Mouse (Mus musculus): ENCODE measurements around the gene Zfand5. TPM values are rescaled to one million over a fixed set of nuclear protein-coding genes. Genes with fewer than 3 reads are reported as not detected.
A peak's percentile ranks its signal among the peaks of the same experiment; 100 is the strongest.
"Not testable (repeated sequence)": the region's sequence is repeated elsewhere in the genome, so short reads cannot be mapped to it uniquely, and the experiment has no call there.

Gene Zfand5
- polyA plus RNA-seq (2014; fragmentation: Nextera tagmentation; extraction: Ambion mirVana): 130 and 133 TPM in 2 replicates

DNA sequence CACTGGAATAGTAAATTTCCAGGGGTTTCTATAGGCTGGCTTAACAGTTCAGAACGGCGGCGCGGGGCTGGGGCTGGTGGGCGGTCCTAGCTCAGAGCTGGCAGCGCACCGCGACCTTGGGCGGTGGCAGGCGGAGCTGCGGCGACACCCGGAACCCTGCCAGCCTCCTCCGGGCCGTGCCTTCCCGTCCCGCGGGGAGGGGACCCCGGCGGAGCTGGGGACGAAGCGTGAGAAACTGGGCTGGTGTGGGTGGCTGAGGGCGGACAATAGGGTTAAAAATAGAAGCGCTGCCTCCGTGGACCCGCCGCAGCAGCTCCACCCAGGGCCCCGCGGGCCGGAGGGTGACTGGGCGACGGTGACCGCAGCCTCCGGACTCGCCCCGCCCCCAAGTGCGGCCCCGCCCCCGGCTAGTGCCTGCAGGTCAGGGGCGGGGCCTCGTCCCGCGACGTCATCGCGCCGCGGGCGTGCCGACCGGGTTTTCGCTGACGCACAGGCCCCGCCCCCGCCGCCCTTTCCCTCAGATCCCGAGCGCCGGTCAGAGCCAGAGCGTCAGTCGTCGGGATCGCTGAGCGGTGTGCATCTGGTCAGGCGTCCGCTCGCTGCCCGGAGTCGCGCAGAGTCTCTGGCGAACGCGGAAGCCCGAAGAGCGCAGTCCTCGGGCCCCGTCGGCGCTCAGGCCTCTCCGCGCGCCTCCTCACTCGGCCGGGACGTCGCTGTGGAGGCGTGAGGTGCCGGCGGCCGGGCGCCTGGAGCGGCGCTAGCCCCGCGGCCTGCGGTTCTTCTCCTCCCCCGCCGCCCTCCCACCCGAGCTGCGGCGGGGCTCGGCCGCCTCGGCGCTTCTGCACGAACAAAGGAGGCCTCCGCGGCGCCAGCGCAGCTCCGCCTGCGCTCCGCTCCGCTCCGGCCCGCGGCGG, at the start of gene Zfand5:
TSS of gene Zfand5 (plus strand) at position 538 of the 914 bp plus-strand sequence.
- DNase-seq (ENCODE audit: low spot score) (peak; percentile 97), ATAC-seq (ENCODE audit: low read depth) (peak; percentile 94)
- Histone ChIP-seq H3K4me3 (ENCODE audit: low read depth, low read length) (peak within 1 kb of the TSS; percentile 96), H3K27ac (replicated peaks; ENCODE audit: low read depth, low read length) (peak within 1 kb of the TSS; percentile 100), H3K36me3 (ENCODE audit: control insufficient read depth, insufficient read depth, low read length) (peaks cover 8% of the 10 kb centered on the region), H3K4me1 (ENCODE audit: control insufficient read depth, insufficient read depth, low read length) (peaks cover 8% of the 10 kb centered on the region; the same call in 1 of the 2 replicates), H3K4me2 (ENCODE audit: low read depth, low read length) (peak within 1 kb of the TSS; percentile 67), H3K9ac (ENCODE audit: low read depth, low read length) (peak within 1 kb of the TSS; percentile 100), H3K9me3 (ENCODE audit: control insufficient read depth, low read length) (no peaks in the 10 kb centered on the region), H3K27me3 (replicated peaks; ENCODE audit: control insufficient read depth, insufficient read depth, low read length) (no peaks in the 10 kb centered on the region)
- WGBS: under 1% methylated on average over 41 of the region's 118 CpGs

DNA sequence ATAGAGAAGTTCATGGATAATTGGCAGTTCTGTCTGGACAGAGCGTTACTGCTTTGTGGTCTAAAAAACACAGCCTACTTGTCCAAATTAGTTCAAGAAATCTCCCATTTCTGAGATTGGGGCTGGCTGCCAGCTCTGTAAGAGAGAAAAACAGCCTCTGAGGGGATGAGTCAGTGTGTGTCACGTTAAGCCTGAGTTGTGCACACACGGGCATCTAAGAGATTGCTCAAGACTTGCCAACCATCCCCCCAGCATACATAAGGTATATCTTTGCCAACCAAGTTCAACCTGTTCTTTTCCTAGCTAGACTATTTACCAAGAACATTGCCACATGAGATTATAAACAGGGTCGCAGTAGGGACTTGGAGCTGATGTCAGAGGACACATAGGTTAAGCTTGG, 44.9 kb upstream of the Zfand5 start:
- 46% methylated on average over 4 of the region's 4 CpGs for WGBS
- Histone ChIP-seq H3K36me3 (ENCODE audit: control insufficient read depth, insufficient read depth, low read length) (no peaks in the 10 kb centered on the region), H3K27ac (replicated peaks; ENCODE audit: low read depth, low read length) (no peak overlapping the region)

GRCm38 (mm10) chr19:21227754-21228153, 44.3 kb upstream of the Zfand5 start:
- Histone ChIP-seq H3K4me3 (ENCODE audit: low read depth, low read length) (no peak overlapping the region), H3K36me3 (ENCODE audit: control insufficient read depth, insufficient read depth, low read length) (no peaks in the 10 kb centered on the region), H3K27ac (replicated peaks; ENCODE audit: low read depth, low read length) (no peak overlapping the region), H3K4me1 (ENCODE audit: control insufficient read depth, insufficient read depth, low read length) (no peaks in the 10 kb centered on the region; the same call in 1 of the 2 replicates), H3K27me3 (replicated peaks; ENCODE audit: control insufficient read depth, insufficient read depth, low read length) (no peaks in the 10 kb centered on the region), H3K9ac (ENCODE audit: low read depth, low read length) (no peak overlapping the region), H3K4me2 (ENCODE audit: low read depth, low read length) (no peak overlapping the region), H3K9me3 (ENCODE audit: control insufficient read depth, low read length) (no peaks in the 10 kb centered on the region)
- DNase-seq (ENCODE audit: low spot score) (no peak), ATAC-seq (ENCODE audit: low read depth) (no peak)
- 25% methylated on average over 2 of the region's 2 CpGs for WGBS

More for the DNA sequence above, 44.9 kb upstream of the Zfand5 start:
- no peaks in the 10 kb centered on the region for H3K9me3 ChIP-seq (ENCODE audit: control insufficient read depth, low read length)
- H3K27me3 ChIP-seq (replicated peaks; ENCODE audit: control insufficient read depth, insufficient read depth, low read length): no peaks in the 10 kb centered on the region
- no peak overlapping the region for H3K4me3 ChIP-seq (ENCODE audit: low read depth, low read length)
- H3K4me1 ChIP-seq (ENCODE audit: control insufficient read depth, insufficient read depth, low read length): no peaks in the 10 kb centered on the region; the same call in 1 of the 2 replicates
- ATAC-seq (ENCODE audit: low read depth): no peak
- H3K4me2 ChIP-seq (ENCODE audit: low read depth, low read length): no peak overlapping the region
- no peak overlapping the region for H3K9ac ChIP-seq (ENCODE audit: low read depth, low read length)
- DNase-seq (ENCODE audit: low spot score): peak; percentile 69

DNA sequence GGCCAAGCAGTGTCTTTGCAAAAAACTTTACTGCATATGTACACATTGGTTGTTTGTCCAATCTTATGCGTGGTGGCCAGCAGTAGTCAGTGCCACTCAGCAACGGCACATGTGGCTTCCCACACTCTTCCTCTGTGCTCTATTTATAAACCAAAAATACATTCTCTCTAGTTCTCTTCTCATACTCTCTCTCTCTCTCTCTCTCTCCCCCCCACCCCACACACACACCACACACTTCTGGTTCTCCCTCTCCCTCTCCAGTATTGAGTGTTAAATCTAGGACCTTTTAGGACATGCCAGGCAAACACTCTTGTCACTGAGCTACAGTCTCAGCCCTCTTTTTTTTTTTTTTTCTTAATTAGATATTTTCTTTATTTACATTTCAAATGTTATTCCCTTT, 23.3 kb upstream of the Zfand5 start:
- H3K9me3 ChIP-seq (ENCODE audit: control insufficient read depth, low read length); H3K4me2 ChIP-seq (ENCODE audit: low read depth, low read length); H3K4me1 ChIP-seq (ENCODE audit: control insufficient read depth, insufficient read depth, low read length); H3K4me3 ChIP-seq (ENCODE audit: low read depth, low read length); ATAC-seq (ENCODE audit: low read depth); H3K27me3 ChIP-seq (replicated peaks; ENCODE audit: control insufficient read depth, insufficient read depth, low read length); H3K27ac ChIP-seq (replicated peaks; ENCODE audit: low read depth, low read length); H3K9ac ChIP-seq (ENCODE audit: low read depth, low read length); H3K36me3 ChIP-seq (ENCODE audit: control insufficient read depth, insufficient read depth, low read length); DNase-seq (ENCODE audit: low spot score): not testable (repeated sequence)
- 89% methylated on average over 2 of the region's 2 CpGs for WGBS

GRCm38 (mm10) chr19:21253846-21254245, 18.2 kb upstream of the Zfand5 start:
- Histone ChIP-seq H3K9me3 (ENCODE audit: control insufficient read depth, low read length) (no peaks in the 10 kb centered on the region), H3K27ac (replicated peaks; ENCODE audit: low read depth, low read length) (no peak overlapping the region), H3K36me3 (ENCODE audit: control insufficient read depth, insufficient read depth, low read length) (no peaks in the 10 kb centered on the region), H3K9ac (ENCODE audit: low read depth, low read length) (no peak overlapping the region), H3K4me1 (ENCODE audit: control insufficient read depth, insufficient read depth, low read length) (no peaks in the 10 kb centered on the region), H3K27me3 (replicated peaks; ENCODE audit: control insufficient read depth, insufficient read depth, low read length) (no peaks in the 10 kb centered on the region), H3K4me2 (ENCODE audit: low read depth, low read length) (no peak overlapping the region), H3K4me3 (ENCODE audit: low read depth, low read length) (no peak overlapping the region)
- DNase-seq (ENCODE audit: low spot score) (no peak), ATAC-seq (ENCODE audit: low read depth) (no peak)
- 56% methylated on average over 2 of the region's 2 CpGs for WGBS

DNA sequence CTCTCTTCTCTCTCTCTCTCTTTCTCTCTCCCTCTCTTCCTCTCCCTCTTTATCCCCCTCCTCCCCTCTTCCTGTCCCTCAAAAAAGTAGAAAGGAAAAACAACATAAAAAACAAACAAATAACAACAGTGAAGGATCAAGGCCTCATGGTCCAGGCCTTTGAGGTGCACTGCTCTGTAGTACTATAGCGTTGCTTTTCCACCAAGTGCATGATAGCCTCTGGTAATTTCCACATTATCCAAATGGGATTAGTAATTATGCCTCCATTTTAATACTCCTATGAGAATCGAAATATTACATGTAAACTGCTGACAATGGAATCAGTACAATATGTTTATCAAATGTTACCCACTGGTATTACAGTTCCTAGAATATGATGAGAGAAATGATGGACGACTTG, 16.2 kb upstream of the Zfand5 start:
- H3K9me3 ChIP-seq (ENCODE audit: control insufficient read depth, low read length): no peaks in the 10 kb centered on the region
- H3K36me3 ChIP-seq (ENCODE audit: control insufficient read depth, insufficient read depth, low read length): no peaks in the 10 kb centered on the region
- H3K9ac ChIP-seq (ENCODE audit: low read depth, low read length): no peak overlapping the region
- WGBS: 77% methylated on average over 3 of the region's 3 CpGs
- H3K4me2 ChIP-seq (ENCODE audit: low read depth, low read length): no peak overlapping the region
- H3K4me3 ChIP-seq (ENCODE audit: low read depth, low read length): no peak overlapping the region
- H3K27ac ChIP-seq (replicated peaks; ENCODE audit: low read depth, low read length): no peak overlapping the region
- no peaks in the 10 kb centered on the region for H3K4me1 ChIP-seq (ENCODE audit: control insufficient read depth, insufficient read depth, low read length)
- ATAC-seq (ENCODE audit: low read depth) (no peak), DNase-seq (ENCODE audit: low spot score) (no peak)
- H3K27me3 ChIP-seq (replicated peaks; ENCODE audit: control insufficient read depth, insufficient read depth, low read length): no peaks in the 10 kb centered on the region

DNA sequence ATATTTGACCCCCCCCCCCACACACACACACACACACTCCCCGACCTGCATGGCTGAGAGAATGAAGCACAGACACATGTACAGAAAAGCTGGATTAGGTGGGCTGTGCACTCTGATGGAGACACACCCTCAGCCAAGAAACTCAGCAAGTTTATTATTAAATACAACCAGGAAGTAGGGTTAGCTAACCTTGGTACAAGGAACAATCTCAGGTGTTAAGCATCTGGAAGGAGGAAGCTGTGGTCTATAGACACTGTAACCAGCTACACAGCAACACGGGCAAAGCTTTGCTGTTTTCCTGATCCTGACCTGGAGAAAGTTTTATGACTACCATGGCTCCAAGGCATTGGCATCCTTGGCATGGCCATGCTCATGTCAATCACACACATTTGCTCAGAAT, 12.6 kb upstream of the Zfand5 start:
- Histone ChIP-seq H3K27me3 (replicated peaks; ENCODE audit: control insufficient read depth, insufficient read depth, low read length) (no peaks in the 10 kb centered on the region), H3K9me3 (ENCODE audit: control insufficient read depth, low read length) (no peaks in the 10 kb centered on the region), H3K4me2 (ENCODE audit: low read depth, low read length) (no peak overlapping the region), H3K9ac (ENCODE audit: low read depth, low read length) (no peak overlapping the region), H3K4me3 (ENCODE audit: low read depth, low read length) (no peak overlapping the region), H3K36me3 (ENCODE audit: control insufficient read depth, insufficient read depth, low read length) (no peaks in the 10 kb centered on the region), H3K4me1 (ENCODE audit: control insufficient read depth, insufficient read depth, low read length) (no peaks in the 10 kb centered on the region), H3K27ac (replicated peaks; ENCODE audit: low read depth, low read length) (no peak overlapping the region)
- no peak for DNase-seq (ENCODE audit: low spot score)
- no peak for ATAC-seq (ENCODE audit: low read depth)
- WGBS: 85% methylated on average over 2 of the region's 2 CpGs

DNA sequence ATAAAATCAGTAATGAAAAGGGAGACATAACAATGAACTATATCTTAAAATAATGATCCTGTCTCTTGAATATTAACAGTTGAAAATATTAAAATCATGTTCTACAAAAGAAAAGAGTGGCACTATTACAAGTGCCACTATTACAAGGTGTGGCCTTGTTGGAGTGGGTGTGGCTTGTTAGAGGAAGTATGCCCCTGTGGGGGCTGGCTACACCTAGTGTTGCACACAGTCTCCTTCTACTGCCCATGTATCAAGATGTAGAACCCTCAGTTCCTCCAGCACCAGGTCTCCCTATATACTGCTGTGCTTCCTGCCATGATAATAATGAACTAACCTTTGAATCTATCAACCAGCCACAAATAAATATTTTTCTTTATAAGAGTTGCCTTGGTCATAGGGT, 11.8 kb upstream of the Zfand5 start:
- Histone ChIP-seq H3K4me2 (ENCODE audit: low read depth, low read length) (no peak overlapping the region), H3K4me1 (ENCODE audit: control insufficient read depth, insufficient read depth, low read length) (no peaks in the 10 kb centered on the region), H3K4me3 (ENCODE audit: low read depth, low read length) (no peak overlapping the region), H3K36me3 (ENCODE audit: control insufficient read depth, insufficient read depth, low read length) (no peaks in the 10 kb centered on the region), H3K9ac (ENCODE audit: low read depth, low read length) (no peak overlapping the region), H3K27me3 (replicated peaks; ENCODE audit: control insufficient read depth, insufficient read depth, low read length) (no peaks in the 10 kb centered on the region), H3K9me3 (ENCODE audit: control insufficient read depth, low read length) (no peaks in the 10 kb centered on the region), H3K27ac (replicated peaks; ENCODE audit: low read depth, low read length) (no peak overlapping the region)
- DNase-seq (ENCODE audit: low spot score) (no peak), ATAC-seq (ENCODE audit: low read depth) (no peak)
